Mouse (Mus musculus) natural killer cell, adult 2 months (primary cell): ENCODE data around the gene Btd.

Experiments used
- DNase-seq, 2 experiments: peaks; one replicate each; pipeline ENCODE4 v3.0.0; 2022; ENCODE audit warnings: low spot score in 2 of 2

Btd gene

DNA sequence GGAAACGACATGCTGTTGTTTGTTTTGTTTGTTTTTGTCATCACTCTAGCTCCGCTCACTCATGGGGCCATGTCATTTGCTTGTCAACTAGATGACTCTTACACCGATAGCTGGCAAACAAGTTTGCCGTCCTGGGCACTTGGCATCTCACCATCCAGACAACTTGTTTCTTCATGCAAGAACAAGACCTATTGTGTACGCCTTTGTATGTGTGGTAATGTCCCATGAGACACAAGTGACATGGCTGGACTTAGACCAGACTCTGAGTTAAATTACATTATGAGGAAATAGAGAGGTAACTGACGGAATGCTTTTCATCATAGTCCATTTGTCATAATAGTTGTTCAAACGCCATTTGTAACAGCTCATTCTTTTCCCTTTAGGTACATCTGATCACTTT is 5.1 kb downstream of the Btd start:
- DNase-seq, result no peak

DNA sequence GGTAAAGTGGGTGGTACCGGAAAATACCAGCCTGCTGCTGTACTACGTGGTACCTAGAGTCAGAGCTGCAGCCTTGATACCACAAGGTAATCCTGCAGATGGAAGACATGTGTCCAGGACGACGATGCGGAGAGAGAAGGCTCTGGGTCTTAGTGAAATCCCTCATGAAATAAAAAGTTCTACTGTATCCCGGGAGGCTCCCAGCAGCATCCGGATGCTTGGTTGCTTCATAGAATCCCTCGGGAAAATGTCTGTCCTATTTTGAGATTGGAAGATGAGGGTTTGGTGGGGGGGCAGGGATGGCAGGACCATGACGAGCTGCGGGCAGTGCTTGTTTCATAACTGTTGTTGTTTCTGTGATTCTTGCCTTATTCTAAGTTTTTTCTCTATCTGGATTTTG is 7.2 kb downstream of the Btd start:
- no peak for DNase-seq

DNA sequence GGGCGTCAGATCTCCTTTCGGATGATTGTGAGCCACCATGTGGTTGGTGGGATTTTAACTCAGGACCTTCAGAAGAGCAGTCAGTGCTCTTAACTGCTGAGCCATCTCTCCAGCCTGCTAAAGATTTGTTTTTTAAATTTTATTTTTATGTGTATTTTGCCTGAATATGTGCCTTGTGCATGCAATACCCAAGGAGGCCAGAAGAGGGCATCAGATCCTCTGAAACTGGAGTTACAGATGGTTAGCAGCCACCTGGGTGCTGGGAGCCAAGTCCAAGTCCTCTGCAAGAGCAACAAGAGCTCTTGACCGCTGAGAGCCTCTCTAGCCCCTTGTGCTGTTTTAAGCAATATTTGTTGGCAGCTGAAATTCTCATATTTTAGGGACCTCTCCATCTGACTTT is 9.5 kb downstream of the Btd start:
- no peak for DNase-seq

DNA sequence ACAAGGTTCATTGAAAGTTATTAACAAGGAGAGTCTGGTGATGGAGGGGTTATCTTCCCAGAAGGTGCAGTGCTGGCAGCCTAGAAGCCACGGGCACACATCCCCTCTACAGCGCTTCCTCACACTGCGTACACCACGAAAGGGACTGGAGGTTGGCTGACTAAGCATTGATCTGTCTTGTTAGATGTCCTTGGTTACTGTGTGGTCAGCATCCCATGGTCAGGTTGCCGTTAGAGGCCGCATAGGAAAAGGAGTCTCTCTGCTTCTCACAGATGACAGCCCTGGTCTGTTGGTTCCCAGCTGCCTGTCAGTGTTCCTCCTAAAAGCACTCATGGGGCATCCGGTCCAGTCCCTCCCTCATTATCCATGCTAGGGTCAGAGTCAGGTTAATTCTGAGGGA is 10.4 kb downstream of the Btd start:
- no peak for DNase-seq

DNA sequence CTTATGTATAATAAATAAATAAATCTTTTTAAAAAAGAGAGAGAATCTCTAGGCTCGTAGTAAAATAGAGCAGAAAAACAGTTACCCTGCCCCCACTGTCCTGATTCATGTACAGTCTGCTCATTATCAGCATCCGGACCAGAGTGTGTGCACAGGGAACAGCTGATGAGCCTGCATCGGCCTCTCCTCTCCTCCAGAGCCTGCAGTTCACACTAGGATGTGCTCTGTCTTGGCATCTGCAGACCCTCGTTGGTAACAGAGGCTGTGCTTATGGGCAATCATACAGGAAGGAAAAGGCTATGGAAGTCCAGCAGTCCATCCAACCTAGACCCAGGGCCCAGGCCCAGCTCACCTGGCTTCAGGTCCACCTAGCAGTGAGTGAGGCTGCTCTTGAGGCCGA is 11.3 kb downstream of the Btd start:
- no peak for DNase-seq

DNA sequence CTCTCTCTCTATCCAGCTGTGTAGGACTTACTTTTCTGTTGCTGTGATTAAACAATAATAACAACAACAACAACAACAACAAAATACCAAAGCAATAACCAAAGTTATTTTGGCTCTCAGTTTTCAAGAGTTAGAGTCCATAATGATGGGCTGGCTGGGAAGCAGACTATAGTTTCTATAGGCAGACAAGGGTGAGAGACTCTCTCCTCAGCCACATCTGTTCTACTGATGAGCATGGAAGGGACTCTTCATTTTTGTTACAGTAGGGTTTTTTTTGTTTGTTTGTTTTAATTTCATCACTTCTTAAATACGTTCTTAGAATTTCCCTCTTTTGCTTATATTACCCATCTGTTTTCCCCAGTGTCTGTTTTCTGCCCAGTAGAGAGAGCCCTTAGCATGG is 11.8 kb downstream of the Btd start:
- no peak for DNase-seq

DNA sequence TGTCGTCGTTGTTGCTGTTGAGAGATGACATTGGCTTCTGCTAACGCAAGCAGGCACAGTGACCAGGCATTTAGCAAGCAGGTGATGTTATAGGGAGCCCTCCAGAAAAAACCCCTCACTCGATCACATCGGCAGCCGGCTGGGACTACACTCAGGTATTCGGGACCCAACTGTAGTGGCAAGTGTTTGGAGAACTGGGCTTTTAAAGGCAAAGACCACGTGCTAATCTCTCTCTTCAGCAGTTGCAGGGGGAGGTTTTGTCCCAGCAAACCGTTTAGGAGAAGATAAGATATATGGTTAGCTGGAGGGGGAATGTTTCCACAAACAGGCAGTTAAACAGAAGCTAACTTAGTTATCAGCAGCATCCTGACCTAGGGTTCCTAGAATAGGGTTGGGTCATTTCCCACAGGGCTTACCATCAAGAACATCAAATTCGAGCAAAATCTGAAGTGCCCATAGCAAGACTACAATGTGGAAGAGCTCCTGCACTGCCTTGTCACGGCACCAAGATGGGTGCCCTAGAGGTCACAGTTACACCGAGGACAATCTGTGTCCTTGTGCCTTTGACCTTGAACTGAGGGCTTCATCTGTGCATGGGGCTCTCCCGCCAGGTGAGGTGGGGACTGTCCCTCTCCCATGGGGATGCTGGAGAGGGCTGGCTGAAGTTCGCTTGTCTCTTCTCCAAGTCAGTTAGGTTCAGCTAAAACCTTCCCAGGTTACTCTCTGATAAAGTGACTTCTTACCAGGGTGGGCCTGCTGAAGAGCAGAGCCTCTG is 12.5 kb downstream of the Btd start:
- no peak for DNase-seq

DNA sequence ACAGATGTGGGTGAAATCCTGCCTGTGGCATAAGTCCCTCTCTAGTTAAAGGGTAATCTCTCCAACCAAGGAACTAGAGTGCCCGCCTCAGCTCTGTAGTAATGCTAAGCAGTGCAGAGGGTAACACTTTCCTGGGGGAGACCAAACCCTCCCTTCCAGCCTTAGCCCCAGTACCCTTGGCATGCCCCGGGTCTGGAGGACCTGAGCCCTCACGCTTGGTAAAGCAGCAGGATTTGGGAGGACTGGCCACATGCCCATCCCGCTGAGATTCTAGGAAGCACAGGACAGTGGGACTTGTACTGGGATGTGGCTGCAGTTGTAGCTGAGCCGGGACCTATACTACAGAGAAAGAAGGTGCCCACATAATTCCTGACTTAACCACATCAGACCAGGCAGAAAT is 14.0 kb downstream of the Btd start:
- DNase-seq, result no peak

DNA sequence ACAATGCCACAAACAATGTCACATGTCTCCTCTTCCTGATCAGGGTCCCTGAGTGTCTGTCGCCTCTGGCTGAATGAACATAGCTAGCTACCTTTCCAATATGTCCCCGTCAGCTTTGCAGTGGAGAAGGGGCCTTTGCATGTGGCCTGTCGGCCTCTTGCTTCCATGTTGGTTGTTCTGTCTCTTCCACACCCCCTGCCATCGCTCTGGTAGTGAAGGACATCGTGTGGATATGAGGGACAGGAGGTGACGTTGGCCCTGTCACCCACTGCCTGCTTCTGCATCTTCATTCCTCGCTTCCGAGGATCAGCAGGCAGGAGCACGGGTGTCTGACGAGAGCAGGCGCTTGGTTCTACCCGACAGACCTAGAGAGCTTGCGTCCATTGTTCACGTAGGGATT is 14.6 kb downstream of the Btd start:
- no peak for DNase-seq

DNA sequence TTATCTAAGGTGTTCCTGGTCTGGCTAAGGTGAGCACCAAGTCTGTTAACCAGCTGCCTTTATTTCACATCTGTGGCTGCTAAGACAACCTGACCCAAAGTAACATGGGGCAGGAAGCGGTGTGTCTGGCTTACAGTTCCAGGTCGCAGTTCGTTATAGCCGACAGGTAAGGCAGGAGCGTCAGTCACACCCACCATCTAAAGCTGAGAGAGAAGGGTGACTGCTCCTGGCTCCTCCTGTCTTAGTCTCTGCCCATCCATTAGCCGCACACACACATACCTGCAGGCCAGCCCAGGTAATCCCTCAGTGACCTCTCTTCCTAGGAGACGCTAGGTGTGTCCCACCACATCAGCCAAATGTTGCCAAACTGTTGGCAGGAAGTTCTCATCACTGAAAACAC is 15.6 kb downstream of the Btd start:
- no peak for DNase-seq

DNA sequence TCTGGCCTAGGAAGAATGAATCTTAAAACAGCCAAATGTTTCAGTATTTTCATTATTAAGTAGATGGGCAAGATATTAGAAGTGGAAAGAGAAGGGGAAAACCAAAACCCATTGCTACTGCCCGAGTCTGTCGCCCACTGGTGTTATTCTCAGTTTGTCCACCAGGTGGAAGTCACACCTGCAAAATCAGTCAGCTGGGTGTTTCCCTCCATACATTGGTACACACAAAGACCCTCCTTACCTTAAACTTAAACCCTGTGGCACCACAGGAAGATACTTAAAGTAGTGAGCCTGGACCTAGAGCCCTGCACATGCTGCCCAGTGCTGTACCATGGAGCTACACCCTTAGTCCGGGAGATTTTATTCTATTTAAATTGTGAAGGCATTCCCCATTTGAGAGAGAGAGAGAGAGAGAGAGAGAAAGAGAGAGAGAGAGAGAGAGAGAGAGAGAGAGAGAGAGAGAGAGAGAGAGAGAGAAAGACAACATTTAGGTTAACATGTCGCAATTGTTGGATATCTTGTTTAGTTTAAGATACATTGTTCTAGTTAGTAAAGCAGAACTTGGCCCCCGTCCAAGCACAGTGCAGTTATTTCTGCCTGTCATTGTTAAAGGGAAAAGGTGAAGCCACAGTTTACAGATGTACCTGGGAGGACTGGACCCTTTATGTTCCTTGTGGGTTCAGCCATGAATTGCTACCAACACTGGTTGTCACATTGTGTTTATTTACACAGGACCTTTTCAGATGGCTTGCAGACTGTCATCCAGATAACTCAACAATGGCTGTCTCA is 16.2 kb downstream of the Btd start:
- peak; percentile 59 to 73 for DNase-seq

DNA sequence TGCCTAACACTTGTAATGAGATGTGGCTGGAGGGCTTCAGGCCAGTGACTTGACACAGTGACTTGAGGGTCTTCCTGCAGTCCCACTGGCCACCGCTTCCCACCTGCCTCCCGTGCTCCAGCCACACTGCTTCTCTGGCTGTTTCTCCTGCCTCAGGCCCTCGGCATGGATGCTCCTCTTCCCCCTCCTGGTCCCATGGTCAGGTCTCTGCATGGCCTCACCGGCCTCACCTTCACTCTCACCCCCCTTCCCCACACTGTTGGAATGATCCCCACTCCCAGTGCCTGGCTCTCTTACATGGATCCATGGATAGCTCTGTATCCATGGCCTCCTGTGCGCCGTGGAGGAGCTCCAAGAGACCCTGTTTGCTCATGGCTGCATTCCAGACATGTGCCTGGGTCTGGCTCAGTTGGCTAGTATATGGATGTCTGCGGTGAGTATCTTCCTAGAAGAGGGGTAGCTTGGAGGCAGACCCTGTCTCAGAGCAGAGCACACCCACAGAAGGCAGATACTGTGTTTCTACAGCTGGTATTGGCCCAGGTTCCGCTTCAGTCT is 17.4 kb downstream of the Btd start:
- no peak for DNase-seq

DNA sequence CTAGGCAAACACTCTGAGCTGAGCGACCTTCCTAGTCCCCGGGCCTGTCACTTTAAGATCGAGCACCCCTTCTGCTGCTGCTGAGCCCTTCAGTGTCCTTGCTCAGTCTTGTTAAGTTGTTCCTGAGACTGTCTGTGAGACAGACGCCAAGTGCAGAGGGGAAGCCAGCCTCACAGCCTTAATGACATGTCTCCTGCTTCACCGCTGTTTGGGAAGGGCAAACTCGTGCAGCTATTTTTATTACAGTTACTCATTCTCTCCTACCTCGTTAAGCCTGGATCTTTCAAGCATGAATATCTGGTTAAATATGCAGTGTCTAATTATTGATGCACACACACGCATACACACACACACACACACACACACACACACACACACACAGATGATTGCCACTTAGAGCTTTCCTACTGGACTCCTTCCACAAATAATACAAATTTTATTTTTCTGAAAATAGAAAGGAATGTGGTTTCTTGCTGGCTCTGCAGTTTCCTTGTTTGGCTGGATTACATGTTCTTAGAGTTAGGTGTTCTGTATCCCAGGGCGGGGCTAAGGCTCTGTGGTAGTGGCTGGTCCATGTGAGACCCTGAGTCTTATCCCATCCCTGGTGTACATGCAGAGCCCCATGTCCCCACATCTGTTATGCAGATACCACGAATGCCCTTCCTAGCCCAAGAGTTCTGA is 18.8 kb downstream of the Btd start:
- DNase-seq, result no peak

DNA sequence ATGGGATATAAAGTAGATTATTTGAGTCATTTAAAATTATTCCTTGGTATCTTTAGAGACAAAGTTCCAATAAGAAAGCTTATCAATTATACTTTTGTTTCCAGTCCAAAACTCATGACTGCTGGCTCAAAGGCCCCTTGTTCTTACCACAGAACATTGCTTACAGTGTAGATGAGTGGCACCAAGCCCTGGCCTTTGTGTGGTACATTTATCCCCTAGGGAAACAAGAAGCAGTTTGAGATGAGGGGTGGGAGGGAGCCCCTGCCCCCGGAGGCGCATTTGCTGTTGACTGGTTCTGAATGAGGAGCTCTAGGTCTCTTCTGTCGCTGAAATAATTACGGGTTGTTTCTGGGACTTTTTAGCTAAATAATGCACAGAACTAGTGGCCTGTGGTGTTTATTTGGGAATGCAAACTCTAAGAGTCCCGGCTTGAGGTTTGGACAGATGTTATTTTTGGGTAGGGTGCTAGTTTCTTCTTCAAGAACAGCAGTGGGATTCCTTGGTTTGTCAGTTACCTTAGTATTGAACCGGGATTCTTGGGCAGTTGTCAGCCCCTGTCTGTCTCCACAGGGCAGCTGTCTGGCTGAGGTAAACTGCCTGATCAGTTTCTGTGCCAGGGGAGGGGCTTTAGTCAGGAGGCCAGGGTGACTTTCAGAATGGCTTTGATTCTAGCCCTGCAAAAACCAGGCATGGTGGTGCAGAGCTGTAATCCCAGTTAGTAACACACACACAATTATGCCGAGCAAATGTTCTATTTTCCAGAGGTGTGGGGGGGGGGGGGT is 19.7 kb downstream of the Btd start:
- DNase-seq, result no peak

DNA sequence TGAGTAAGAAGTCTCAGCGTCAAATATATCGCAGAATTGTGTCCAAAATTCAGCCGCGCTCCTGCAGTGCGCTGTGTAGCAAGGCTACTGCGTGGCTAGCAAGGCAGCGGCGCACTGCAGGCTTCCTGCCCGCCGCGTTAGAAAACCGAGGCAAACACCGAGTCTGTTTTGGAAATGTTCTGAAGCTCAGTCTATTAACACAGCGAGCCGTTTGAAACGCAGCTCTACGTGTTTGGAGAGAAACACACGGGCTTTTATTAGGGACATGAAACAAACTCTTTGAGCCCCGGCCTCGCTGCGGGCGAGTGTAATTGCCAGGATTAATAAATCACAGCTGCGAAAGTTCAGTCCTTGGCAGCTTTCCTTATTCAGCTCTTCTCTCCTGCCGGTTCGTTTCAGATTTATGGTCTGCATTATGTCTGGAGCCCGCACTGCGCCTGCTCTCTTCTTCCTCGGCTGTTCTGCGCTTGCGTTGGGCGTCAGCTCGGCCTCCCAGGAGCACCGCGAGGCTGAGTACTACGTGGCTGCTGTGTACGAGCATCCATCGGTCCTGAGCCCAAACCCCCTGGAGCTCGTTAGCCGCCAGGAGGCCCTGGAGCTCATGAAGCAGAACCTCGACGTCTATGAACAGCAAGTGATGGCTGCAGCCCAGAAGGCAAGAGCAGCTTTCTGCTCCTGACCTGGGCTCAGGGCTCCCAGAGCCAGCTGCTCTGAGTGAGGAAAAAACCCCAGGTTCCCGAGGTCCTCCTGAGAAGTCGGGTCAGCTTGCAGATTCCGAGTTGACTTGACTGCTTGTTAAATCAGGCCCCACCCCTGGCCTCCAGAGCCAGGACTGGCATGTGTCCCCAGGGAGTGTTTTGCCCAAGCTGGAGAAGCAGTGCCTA is 21.1 kb downstream of the Btd start:
- DNase-seq, result peak in 1 of 2 experiments; percentile 59

DNA sequence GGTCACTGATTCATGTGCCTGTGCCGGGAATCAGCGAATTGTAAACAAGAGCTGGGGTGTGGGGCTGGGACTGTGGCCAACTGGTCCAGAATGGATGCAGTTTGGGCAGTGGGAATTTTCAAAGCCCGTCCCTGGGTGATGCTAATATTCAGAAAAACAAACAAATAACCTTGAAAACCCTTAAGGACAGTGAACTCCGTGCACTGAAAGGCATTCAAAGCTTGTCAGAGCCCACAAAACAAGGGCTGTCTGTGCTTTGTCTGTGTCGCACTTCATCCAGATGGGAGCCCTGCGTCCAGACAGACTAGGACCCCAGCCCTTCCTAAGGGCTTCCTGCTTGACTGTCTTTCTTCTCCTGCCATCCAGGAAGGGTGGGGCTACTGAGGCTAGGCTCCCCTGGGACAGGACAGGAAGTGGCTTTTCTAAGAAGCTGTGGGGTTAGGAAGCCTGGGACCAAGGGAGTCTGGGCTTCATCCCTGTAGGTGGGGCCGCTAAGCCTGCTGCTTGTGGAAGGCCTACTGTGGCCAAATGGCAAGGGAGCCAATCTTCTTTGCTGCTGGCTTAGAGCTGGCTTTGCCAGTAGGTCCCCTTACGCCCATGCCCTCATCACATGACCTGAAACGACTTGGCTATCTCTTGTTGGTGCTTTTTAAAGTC is 21.9 kb downstream of the Btd start:
- DNase-seq, result peak in 1 of 2 experiments; percentile 37

DNA sequence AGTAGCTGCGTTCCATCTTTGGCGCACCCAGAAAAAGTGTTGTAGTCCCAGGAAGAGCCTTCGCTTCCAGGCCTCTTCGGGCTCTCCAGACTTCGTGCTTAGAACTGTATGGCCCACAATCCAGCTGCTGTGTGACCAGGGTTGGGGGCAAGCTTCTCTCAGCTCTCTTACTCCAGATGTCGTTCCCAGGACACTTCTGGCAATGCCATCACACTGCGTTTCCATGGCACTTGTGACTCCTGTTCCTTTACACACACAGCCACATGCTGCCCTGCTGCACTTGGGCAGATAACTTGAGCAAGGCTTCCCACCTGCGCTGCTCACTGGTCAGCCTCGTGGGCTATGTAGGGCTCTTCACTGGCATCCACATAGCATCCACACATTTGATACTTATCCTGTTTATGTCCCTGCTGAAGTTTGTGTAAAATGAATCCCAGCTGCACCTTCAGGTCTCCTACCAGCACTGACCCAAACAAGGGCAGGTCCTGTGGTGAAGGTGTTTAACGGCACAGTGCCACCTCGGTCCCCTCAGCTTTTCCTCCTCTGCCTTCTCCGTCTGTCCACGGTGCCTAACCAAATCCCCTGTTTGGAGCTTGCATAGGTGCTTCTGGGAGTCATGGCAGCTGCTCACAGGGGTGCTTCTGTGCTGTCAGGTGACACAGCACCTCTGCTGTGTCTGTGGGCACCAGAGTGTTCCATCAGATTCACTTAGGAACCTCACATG is 22.7 kb downstream of the Btd start:
- DNase-seq, result no peak

DNA sequence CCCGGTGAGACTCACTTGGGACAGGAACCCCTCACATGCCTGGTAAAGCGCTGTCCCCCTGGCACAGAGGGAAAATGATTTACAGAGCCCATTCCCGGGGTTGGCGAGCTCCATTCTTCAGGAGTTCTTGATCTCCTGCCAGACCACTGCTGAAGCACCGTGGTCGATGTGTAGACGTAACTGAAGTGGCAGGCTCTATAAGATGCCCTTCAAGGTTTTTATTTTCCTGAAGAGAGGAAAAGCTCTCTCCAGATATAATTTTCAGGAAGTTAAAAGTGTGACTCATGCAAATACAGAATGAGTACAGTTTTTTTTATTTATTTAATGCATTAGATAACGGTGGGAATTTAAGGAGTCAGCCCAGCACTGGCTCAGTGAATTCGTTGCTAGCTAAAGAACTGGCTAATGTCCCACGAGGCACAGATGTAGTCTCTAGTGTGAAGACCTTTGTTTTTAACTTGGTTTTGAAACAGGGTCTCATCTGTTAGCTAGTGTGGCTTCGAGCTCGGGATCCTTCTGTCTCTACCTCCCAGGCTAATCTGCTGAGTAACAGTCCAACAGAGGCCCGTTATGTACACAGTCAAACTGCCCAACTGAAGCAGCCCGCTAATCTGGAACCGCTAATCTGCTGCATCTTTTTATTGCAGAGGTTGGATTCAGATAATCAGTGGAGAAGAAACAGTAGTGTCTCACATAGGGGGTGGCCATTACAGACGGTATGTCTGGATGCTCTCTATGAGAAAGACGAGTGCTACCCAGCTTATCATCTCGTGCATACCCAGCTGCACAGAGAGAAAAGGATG is 23.5 kb downstream of the Btd start:
- DNase-seq, result no peak
